Mouse (Mus musculus): ENCODE measurements around the gene Actg1. TPM values are rescaled to one million over a fixed set of nuclear protein-coding genes. Genes with fewer than 3 reads are reported as not detected.

The Actg1 gene
- polyA plus RNA-seq (2016; fragmentation: Nextera tagmentation; extraction: Ambion mirVana) = 1,513 and 2,033 TPM in 2 replicates

- 2% methylated on average over 103 of the region's 103 CpGs for WGBS
Observed at GRCm38 (mm10) chr11:120347791-120348683, at the start of gene Actg1. Gene Actg1, minus strand, starts transcription at chr11:120348542.

GRCm38 (mm10) chr11:120397602-120398001 is 49.3 kb upstream of the Actg1 start:
- Histone ChIP-seq H3K27ac (no peak overlapping the region), H3K4me1 (no peaks in the 10 kb centered on the region), H3K36me3 (peaks cover 92% of the 10 kb centered on the region), H3K27me3 (ENCODE audit: insufficient read depth, poor library complexity, severe bottlenecking) (no peaks in the 10 kb centered on the region), H3K4me3 (no peak overlapping the region), H3K9me3 (no peaks in the 10 kb centered on the region)
- no peak for DNase-seq (ENCODE audit: low spot score)
- 85% methylated on average over 2 of the region's 2 CpGs for WGBS

More at GRCm38 (mm10) chr11:120347791-120348683, at the start of gene Actg1:
- Histone ChIP-seq H3K27ac (peak within 1 kb of the TSS; percentile 100), H3K36me3 (peaks cover 16% of the 10 kb centered on the region), H3K4me3 (peak within 1 kb of the TSS; percentile 95), H3K9me3 (no peaks in the 10 kb centered on the region), H3K4me1 (peaks cover 34% of the 10 kb centered on the region), H3K27me3 (ENCODE audit: insufficient read depth, poor library complexity, severe bottlenecking) (no peaks in the 10 kb centered on the region)
- DNase-seq (ENCODE audit: low spot score) = peak; percentile 91

GRCm38 (mm10) chr11:120395661-120396060 is 47.3 kb upstream of the Actg1 start:
- H3K4me3 ChIP-seq = no peak overlapping the region

GRCm38 (mm10) chr11:120388580-120388979 is 40.2 kb upstream of the Actg1 start:
- Histone ChIP-seq H3K4me3 (no peak overlapping the region), H3K4me1 (peaks cover 16% of the 10 kb centered on the region; the same call in 1 of the 2 replicates), H3K27ac (peak overlapping the region; percentile 9; the same call in 1 of the 2 replicates), H3K9me3 (no peaks in the 10 kb centered on the region), H3K36me3 (peaks cover 72% of the 10 kb centered on the region), H3K27me3 (ENCODE audit: insufficient read depth, poor library complexity, severe bottlenecking) (no peaks in the 10 kb centered on the region)
- 91% methylated on average over 9 of the region's 9 CpGs for WGBS
- no peak for DNase-seq (ENCODE audit: low spot score)

More at GRCm38 (mm10) chr11:120395661-120396060, 47.3 kb upstream of the Actg1 start:
- H3K36me3 ChIP-seq = peaks cover 85% of the 10 kb centered on the region
- 88% methylated on average over 4 of the region's 4 CpGs for WGBS
- H3K4me1 ChIP-seq = no peaks in the 10 kb centered on the region
- no peak for DNase-seq (ENCODE audit: low spot score)
- no peaks in the 10 kb centered on the region for H3K27me3 ChIP-seq (ENCODE audit: insufficient read depth, poor library complexity, severe bottlenecking)
- no peaks in the 10 kb centered on the region for H3K9me3 ChIP-seq
- H3K27ac ChIP-seq = no peak overlapping the region

- H3K9me3 ChIP-seq = no peaks in the 10 kb centered on the region
- 55% methylated on average over 2 of the region's 2 CpGs for WGBS
- H3K36me3 ChIP-seq = peaks cover 72% of the 10 kb centered on the region
- peak overlapping the region; percentile 74 for H3K27ac ChIP-seq
- no peak overlapping the region for H3K4me3 ChIP-seq
- DNase-seq (ENCODE audit: low spot score) = no peak
- peaks cover 21% of the 10 kb centered on the region for H3K4me1 ChIP-seq
- no peaks in the 10 kb centered on the region for H3K27me3 ChIP-seq (ENCODE audit: insufficient read depth, poor library complexity, severe bottlenecking)
Observed at GRCm38 (mm10) chr11:120387157-120387556, 38.8 kb upstream of the Actg1 start.

GRCm38 (mm10) chr11:120386632-120387031 is 38.3 kb upstream of the Actg1 start:
- 62% methylated on average over 6 of the region's 6 CpGs for WGBS
- H3K27ac ChIP-seq = peak overlapping the region; percentile 87
- DNase-seq (ENCODE audit: low spot score) = no peak

GRCm38 (mm10) chr11:120382509-120382908 is 34.2 kb upstream of the Actg1 start:
- peak; percentile 86 for DNase-seq (ENCODE audit: low spot score)
- peaks cover 51% of the 10 kb centered on the region for H3K4me1 ChIP-seq
- no peak overlapping the region for H3K4me3 ChIP-seq
- H3K36me3 ChIP-seq = peaks cover 73% of the 10 kb centered on the region
- WGBS = 62% methylated on average over 9 of the region's 9 CpGs
- peak overlapping the region; percentile 85 for H3K27ac ChIP-seq
- H3K9me3 ChIP-seq = no peaks in the 10 kb centered on the region
- H3K27me3 ChIP-seq (ENCODE audit: insufficient read depth, poor library complexity, severe bottlenecking) = no peaks in the 10 kb centered on the region

More at GRCm38 (mm10) chr11:120386632-120387031, 38.3 kb upstream of the Actg1 start:
- Histone ChIP-seq H3K36me3 (peaks cover 72% of the 10 kb centered on the region), H3K4me3 (no peak overlapping the region), H3K9me3 (no peaks in the 10 kb centered on the region), H3K4me1 (peaks cover 26% of the 10 kb centered on the region), H3K27me3 (ENCODE audit: insufficient read depth, poor library complexity, severe bottlenecking) (no peaks in the 10 kb centered on the region)

- H3K36me3 ChIP-seq = peaks cover 76% of the 10 kb centered on the region
- H3K9me3 ChIP-seq = no peaks in the 10 kb centered on the region
- H3K27ac ChIP-seq = peak overlapping the region; percentile 85; the same call in 1 of the 2 replicates
- DNase-seq (ENCODE audit: low spot score) = no peak
- H3K4me1 ChIP-seq = peaks cover 54% of the 10 kb centered on the region
- H3K4me3 ChIP-seq = no peak overlapping the region
- H3K27me3 ChIP-seq (ENCODE audit: insufficient read depth, poor library complexity, severe bottlenecking) = no peaks in the 10 kb centered on the region
- WGBS = 93% methylated on average over 4 of the region's 4 CpGs
Observed at GRCm38 (mm10) chr11:120381157-120381556, 32.8 kb upstream of the Actg1 start.

GRCm38 (mm10) chr11:120380271-120380670 is 31.9 kb upstream of the Actg1 start:
- Histone ChIP-seq H3K4me1 (peaks cover 49% of the 10 kb centered on the region), H3K36me3 (peaks cover 77% of the 10 kb centered on the region), H3K4me3 (no peak overlapping the region), H3K9me3 (no peaks in the 10 kb centered on the region), H3K27me3 (ENCODE audit: insufficient read depth, poor library complexity, severe bottlenecking) (no peaks in the 10 kb centered on the region), H3K27ac (0 out of 2 replicates have a peak overlapping the region, but pooled peaks have one; percentile 44)
- no peak for DNase-seq (ENCODE audit: low spot score)
- WGBS = 89% methylated on average over 3 of the region's 3 CpGs

GRCm38 (mm10) chr11:120378611-120379540 is 30.5 kb upstream of the Actg1 start, which contains the start of gene Faap100:
Gene Faap100, minus strand, starts transcription at chr11:120378764.
- peaks cover 77% of the 10 kb centered on the region for H3K36me3 ChIP-seq
- peaks cover 45% of the 10 kb centered on the region for H3K4me1 ChIP-seq
- DNase-seq (ENCODE audit: low spot score) = peak; percentile 93
- WGBS = 9% methylated on average over 54 of the region's 54 CpGs
- peak within 1 kb of the TSS; percentile 90 for H3K4me3 ChIP-seq
- H3K9me3 ChIP-seq = no peaks in the 10 kb centered on the region
- H3K27ac ChIP-seq = peak within 1 kb of the TSS; percentile 84
- H3K27me3 ChIP-seq (ENCODE audit: insufficient read depth, poor library complexity, severe bottlenecking) = no peaks in the 10 kb centered on the region

- 4% methylated on average over 40 of the region's 40 CpGs for WGBS
- H3K27ac ChIP-seq = peak overlapping the region; percentile 84
- H3K4me3 ChIP-seq = peak overlapping the region; percentile 90
- peaks cover 77% of the 10 kb centered on the region for H3K36me3 ChIP-seq
- DNase-seq (ENCODE audit: low spot score) = no peak
- H3K27me3 ChIP-seq (ENCODE audit: insufficient read depth, poor library complexity, severe bottlenecking) = no peaks in the 10 kb centered on the region
- H3K4me1 ChIP-seq = peaks cover 44% of the 10 kb centered on the region
- H3K9me3 ChIP-seq = no peaks in the 10 kb centered on the region
Observed at GRCm38 (mm10) chr11:120378031-120378610, 29.8 kb upstream of the Actg1 start.

GRCm38 (mm10) chr11:120377337-120377736 is 29.0 kb upstream of the Actg1 start:
- DNase-seq (ENCODE audit: low spot score) = no peak
- Histone ChIP-seq H3K9me3 (no peaks in the 10 kb centered on the region), H3K4me1 (peaks cover 45% of the 10 kb centered on the region), H3K27me3 (ENCODE audit: insufficient read depth, poor library complexity, severe bottlenecking) (no peaks in the 10 kb centered on the region), H3K4me3 (peak overlapping the region; percentile 90), H3K27ac (no peak overlapping the region), H3K36me3 (peaks cover 77% of the 10 kb centered on the region)
- 73% methylated on average over 10 of the region's 10 CpGs for WGBS
